ENCODE assay signal across 20 mouse cellular contexts in the genomic region with DNA sequence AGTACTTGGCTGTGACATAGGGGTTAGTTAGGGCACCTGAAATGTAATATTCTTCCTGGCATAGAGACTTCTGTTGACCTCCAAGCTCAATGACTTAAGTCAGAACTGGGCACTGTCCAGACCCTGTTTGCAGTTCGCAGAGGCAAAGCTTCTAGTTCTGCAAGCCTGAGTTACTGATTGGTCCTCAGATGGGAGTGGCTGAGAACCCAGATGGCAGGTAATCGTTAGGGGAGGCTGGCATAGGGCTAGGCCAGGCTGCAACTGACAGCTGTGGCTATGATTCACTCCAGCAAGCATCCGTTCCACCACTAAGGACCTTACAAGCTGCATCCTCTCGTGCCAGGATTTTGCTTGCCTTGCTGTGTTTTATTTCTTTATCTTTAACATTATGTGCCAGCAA.
DNase-seq lines count a peak whose midpoint lies in the region; ATAC-seq and TF ChIP-seq lines count a peak whose summit lies in the region.
"Had no signal": no experiment of that assay in that cellular context is flagged by ENCODE, and none has a peak within 500 bp of the region (broad histone marks: within the 10 kb centered on the region; RNA-seq: fewer than 3 reads in every experiment).

No protein-coding gene starts in this region.

- no peaks in the 10 kb centered on the region for H3K27me3 ChIP-seq in hindbrain, postnatal 0 days (ENCODE audit: insufficient read depth, low read length)
- no peaks in the 10 kb centered on the region for H3K27me3 ChIP-seq in hindbrain, embryonic 12.5 days
- H3K27me3 ChIP-seq in midbrain, embryonic 12.5 days, result no peaks in the 10 kb centered on the region
- H3K27me3 ChIP-seq in midbrain, embryonic 10.5 days (ENCODE audit: low read depth, poor library complexity, severe bottlenecking), result no peaks in the 10 kb centered on the region
- no peaks in the 10 kb centered on the region for H3K27me3 ChIP-seq in embryonic facial prominence, embryonic 14.5 days (replicated peaks; ENCODE audit: control insufficient read depth, insufficient read depth, low read length)
- no peaks in the 10 kb centered on the region for H3K27me3 ChIP-seq in myocyte (ENCODE audit: control insufficient read depth, insufficient read depth, insufficient read length)
- H3K27me3 ChIP-seq: heart, embryonic 13.5 days; neural tube, embryonic 13.5 days; stomach, embryonic 15.5 days had no signal

- H3K36me3 ChIP-seq in hindbrain, postnatal 0 days (ENCODE audit: insufficient read depth, low read length), result no peaks in the 10 kb centered on the region
- H3K36me3 ChIP-seq in hindbrain, embryonic 12.5 days, result no peaks in the 10 kb centered on the region
- no peaks in the 10 kb centered on the region for H3K36me3 ChIP-seq in midbrain, embryonic 12.5 days
- no peaks in the 10 kb centered on the region for H3K36me3 ChIP-seq in midbrain, embryonic 10.5 days
- no peaks in the 10 kb centered on the region for H3K36me3 ChIP-seq in embryonic facial prominence, embryonic 14.5 days (ENCODE audit: control insufficient read depth, insufficient read depth, low read length)
- H3K36me3 ChIP-seq in myocyte (ENCODE audit: control insufficient read depth, insufficient read depth), result no peaks in the 10 kb centered on the region
- H3K36me3 ChIP-seq: heart, embryonic 13.5 days; hindbrain, embryonic 10.5 days; neural tube, embryonic 13.5 days; stomach, embryonic 15.5 days had no signal

- no peak for TF ChIP-seq CTCF in hindbrain, postnatal 0 days (IDR thresholded peaks at IDR 0.05; ENCODE audit: low read depth)

- ATAC-seq in hindbrain, postnatal 0 days, result peak; percentile 71
- no peak for ATAC-seq in hindbrain, embryonic 12.5 days (ENCODE audit: low FRiP score)
- ATAC-seq in midbrain, embryonic 12.5 days (ENCODE audit: low FRiP score, low read depth), result 0 out of 2 replicates have a peak, but pooled peaks have one; percentile 16
- no peak for ATAC-seq in embryonic facial prominence, embryonic 14.5 days (ENCODE audit: low read depth)
- no peak for ATAC-seq in erythroid progenitor cell, adult 5-6 weeks (replicated peaks; ENCODE audit: low FRiP score, poor library complexity, severe bottlenecking)
- ATAC-seq: forebrain, postnatal 0 days had no signal

- TF ChIP-seq POLR2A in myocyte (IDR thresholded peaks at IDR 0.05; ENCODE audit: insufficient read length, low read depth), result no peak

- no peaks in the 10 kb centered on the region for H3K4me1 ChIP-seq in hindbrain, postnatal 0 days (ENCODE audit: insufficient read depth, low read length)
- H3K4me1 ChIP-seq in hindbrain, embryonic 12.5 days, result no peaks in the 10 kb centered on the region
- H3K4me1 ChIP-seq in midbrain, embryonic 12.5 days, result no peaks in the 10 kb centered on the region
- H3K4me1 ChIP-seq in midbrain, embryonic 10.5 days, result no peaks in the 10 kb centered on the region
- no peaks in the 10 kb centered on the region for H3K4me1 ChIP-seq in embryonic facial prominence, embryonic 14.5 days (ENCODE audit: control insufficient read depth, insufficient read depth, low read length)
- H3K4me1 ChIP-seq: heart, embryonic 13.5 days; hindbrain, embryonic 10.5 days; stomach, embryonic 15.5 days had no signal

- H3K27ac ChIP-seq in hindbrain, postnatal 0 days, result no peak overlapping the region
- no peak overlapping the region for H3K27ac ChIP-seq in hindbrain, embryonic 12.5 days
- no peak overlapping the region for H3K27ac ChIP-seq in midbrain, embryonic 12.5 days (replicated peaks)
- no peak overlapping the region for H3K27ac ChIP-seq in midbrain, embryonic 10.5 days (replicated peaks)
- no peak overlapping the region for H3K27ac ChIP-seq in embryonic facial prominence, embryonic 14.5 days (replicated peaks; ENCODE audit: low read depth, low read length)
- H3K27ac ChIP-seq: heart, embryonic 13.5 days; hindbrain, embryonic 10.5 days; macrophage; neural tube, embryonic 13.5 days; stomach, embryonic 15.5 days had no signal

- no peak overlapping the region for H3K9ac ChIP-seq in hindbrain, postnatal 0 days (replicated peaks; ENCODE audit: low read length)
- H3K9ac ChIP-seq in hindbrain, embryonic 12.5 days, result no peak overlapping the region
- no peak overlapping the region for H3K9ac ChIP-seq in midbrain, embryonic 12.5 days (replicated peaks)
- no peak overlapping the region for H3K9ac ChIP-seq in embryonic facial prominence, embryonic 14.5 days (ENCODE audit: low read depth, low read length)
- H3K9ac ChIP-seq: forebrain, postnatal 0 days; heart, embryonic 13.5 days; lung, embryonic 14.5 days; neural tube, embryonic 13.5 days; stomach, embryonic 15.5 days had no signal

- H3K4me2 ChIP-seq in hindbrain, postnatal 0 days (ENCODE audit: low read depth, low read length), result no peak overlapping the region
- no peak overlapping the region for H3K4me2 ChIP-seq in hindbrain, embryonic 12.5 days (replicated peaks)
- no peak overlapping the region for H3K4me2 ChIP-seq in midbrain, embryonic 12.5 days (replicated peaks)
- H3K4me2 ChIP-seq in embryonic facial prominence, embryonic 14.5 days (ENCODE audit: low read depth, low read length), result no peak overlapping the region
- no peak overlapping the region for H3K4me2 ChIP-seq in myocyte (ENCODE audit: low read depth)
- H3K4me2 ChIP-seq: heart, embryonic 13.5 days; lung, embryonic 14.5 days; neural tube, embryonic 13.5 days; stomach, embryonic 15.5 days had no signal

- no peak overlapping the region for H3K4me3 ChIP-seq in hindbrain, postnatal 0 days (ENCODE audit: low read length)
- no peak overlapping the region for H3K4me3 ChIP-seq in hindbrain, embryonic 12.5 days
- H3K4me3 ChIP-seq in midbrain, embryonic 12.5 days, result no peak overlapping the region
- H3K4me3 ChIP-seq in midbrain, embryonic 10.5 days, result no peak overlapping the region
- H3K4me3 ChIP-seq in embryonic facial prominence, embryonic 14.5 days (ENCODE audit: low read depth, low read length), result no peak overlapping the region
- H3K4me3 ChIP-seq in myocyte, result no peak overlapping the region
- H3K4me3 ChIP-seq: heart, embryonic 13.5 days; hindbrain, embryonic 10.5 days; neural tube, embryonic 13.5 days; stomach, embryonic 15.5 days had no signal

- no peaks in the 10 kb centered on the region for H3K9me3 ChIP-seq in hindbrain, postnatal 0 days (ENCODE audit: low read length)
- no peaks in the 10 kb centered on the region for H3K9me3 ChIP-seq in hindbrain, embryonic 12.5 days (replicated peaks)
- H3K9me3 ChIP-seq in midbrain, embryonic 12.5 days, result no peaks in the 10 kb centered on the region
- H3K9me3 ChIP-seq in midbrain, embryonic 10.5 days (replicated peaks), result no peaks in the 10 kb centered on the region
- no peaks in the 10 kb centered on the region for H3K9me3 ChIP-seq in embryonic facial prominence, embryonic 14.5 days (ENCODE audit: control insufficient read depth, low read length)
- H3K9me3 ChIP-seq: heart, embryonic 13.5 days; hindbrain, embryonic 10.5 days; neural tube, embryonic 13.5 days; stomach, embryonic 15.5 days had no signal

- no peaks in the 10 kb centered on the region for H3K79me2 ChIP-seq in myocyte (ENCODE audit: control insufficient read depth, insufficient read depth)

- no peak overlapping the region for H3ac ChIP-seq in myocyte (ENCODE audit: control insufficient read depth, insufficient read length)

- WGBS in hindbrain, postnatal 0 days, result 62% methylated on average over 4 of the region's 4 CpGs
- 68% methylated on average over 4 of the region's 4 CpGs for WGBS in hindbrain, embryonic 12.5 days
- 86% methylated on average over 4 of the region's 4 CpGs for WGBS in midbrain, embryonic 12.5 days
- 75% methylated on average over 4 of the region's 4 CpGs for WGBS in midbrain, embryonic 10.5 days
- 56% methylated on average over 4 of the region's 4 CpGs for WGBS in embryonic facial prominence, embryonic 14.5 days

- peak; percentile 29 for DNase-seq in hindbrain, postnatal 0 days (ENCODE audit: low spot score)
- no peak for DNase-seq in midbrain, embryonic 10.5 days (ENCODE audit: low spot score)
- peak; percentile 3 for DNase-seq in embryonic facial prominence, embryonic 14.5 days (ENCODE audit: low spot score)
- DNase-seq in urinary bladder, postnatal 36 days (ENCODE audit: low spot score in 2 of 2), result no peak
- DNase-seq: cerebellum, adult 11-12 months; forebrain, postnatal 0 days; kidney, adult 18-20 months; kidney, postnatal 14 days; lung, embryonic 14.5 days; spleen, adult 18-20 months; thymus, postnatal 14 days had no signal

TF ChIP-seq in myocyte, 11 proteins besides CTCF, POLR2A, EP300 and RAD21:
- TF ChIP-seq MYOD1 (IDR thresholded peaks at IDR 0.05; ENCODE audit: control insufficient read depth in 1 of 3, insufficient read length in 2 of 3, low read depth in 2 of 3), result peak in 2 of 3 experiments; percentile 41 to 42
- peak in 2 of 3 experiments; percentile 19 to 51 for TF ChIP-seq MYOG (IDR thresholded peaks at IDR 0.05; ENCODE audit: control insufficient read depth in 1 of 3, insufficient read depth in 1 of 3, insufficient read length in 2 of 3, low read depth in 2 of 3)
- no peak for TF ChIP-seq USF1 (IDR thresholded peaks at IDR 0.05; ENCODE audit: low read depth)
TF ChIP-seq in myocyte: peak in this region for 2.

Comparison
In these comparisons a context has a peak if more than half of its experiments do, and no peak if none do; other contexts are left out.
1. ATAC-seq: peak in hindbrain, postnatal 0 days (single experiment) and midbrain, embryonic 12.5 days (single experiment); none in hindbrain, embryonic 12.5 days (single experiment), embryonic facial prominence, embryonic 14.5 days (single experiment) and erythroid progenitor cell, adult 5-6 weeks (single experiment).
2. DNase-seq: peak in hindbrain, postnatal 0 days (single experiment) and embryonic facial prominence, embryonic 14.5 days (single experiment); none in midbrain, embryonic 10.5 days (single experiment) and urinary bladder, postnatal 36 days (0 of 2).